Mouse (Mus musculus): ENCODE measurements around the gene Ifrd2.

The Ifrd2 gene

GRCm38 (mm10) chr9:107598385-107598784 is 10.9 kb downstream of the Ifrd2 start:
- DNase-seq (ENCODE audit: low read depth, low spot score), result no peak

- DNase-seq (ENCODE audit: low read depth, low spot score), result no peak
Measured at GRCm38 (mm10) chr9:107599433-107599832, 12.0 kb downstream of the Ifrd2 start.

DNA sequence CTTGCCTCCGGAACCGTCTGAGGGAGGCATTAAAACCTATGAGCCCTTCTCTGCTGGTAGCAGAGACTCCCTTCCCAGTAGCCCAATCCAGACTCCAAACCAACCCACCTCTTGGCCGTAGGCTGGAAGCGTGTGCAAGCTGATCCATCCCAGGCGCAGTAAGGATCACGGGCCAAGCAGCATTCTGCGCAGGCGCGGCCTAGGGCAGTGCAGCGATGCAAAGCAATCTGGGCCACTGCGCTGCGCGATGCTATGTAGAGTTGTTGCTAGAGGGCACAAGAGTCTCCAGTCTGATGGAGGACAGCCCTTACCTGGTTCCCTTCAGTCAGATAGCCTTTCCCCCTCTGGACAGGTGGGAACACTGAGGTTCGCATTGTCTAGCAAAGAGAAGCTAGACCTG is 12.4 kb downstream of the Ifrd2 start:
- DNase-seq (ENCODE audit: low read depth, low spot score), result peak; percentile 80

DNA sequence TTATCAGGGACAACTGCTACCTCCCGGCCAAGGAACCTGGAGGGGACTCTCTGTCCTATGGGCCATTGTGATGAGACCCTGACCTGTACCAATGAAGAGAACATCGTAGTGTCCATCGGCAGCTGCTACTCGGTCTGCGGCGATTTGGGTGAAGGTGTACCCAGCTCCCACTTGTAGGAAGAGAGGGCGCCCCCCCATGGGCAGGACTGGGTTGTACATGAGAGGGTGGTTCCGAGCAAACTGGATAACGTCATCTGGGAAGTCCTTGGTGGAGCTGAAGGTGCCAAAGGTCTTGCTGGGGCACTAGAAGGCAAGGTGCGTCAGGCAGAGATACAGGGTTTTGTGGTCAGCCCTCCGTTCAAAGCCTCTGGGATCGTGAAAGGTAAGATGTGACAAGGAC is 13.3 kb downstream of the Ifrd2 start:
- DNase-seq (ENCODE audit: low read depth, low spot score), result peak; percentile 68

DNA sequence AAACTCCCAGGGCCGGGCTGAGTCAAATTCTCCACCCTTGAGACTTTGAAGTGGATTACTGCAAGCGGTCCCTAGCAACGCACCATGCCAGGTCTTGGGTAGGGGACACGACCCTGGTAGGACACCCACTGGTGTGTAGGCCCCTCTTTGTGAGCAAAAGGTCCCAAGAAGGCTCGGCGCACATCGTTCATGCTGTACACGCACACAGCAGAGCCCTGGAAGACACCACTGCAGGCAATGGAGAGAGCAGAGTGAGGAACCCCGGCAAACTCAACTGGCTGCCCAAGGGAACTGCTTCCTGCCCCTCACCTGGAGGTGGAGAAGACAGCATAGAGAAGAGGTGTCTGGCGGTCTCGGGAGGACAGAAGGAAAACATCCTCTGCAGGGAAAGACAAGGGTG is 13.8 kb downstream of the Ifrd2 start:
- DNase-seq (ENCODE audit: low read depth, low spot score), result no peak

GRCm38 (mm10) chr9:107602068-107602648 is 14.7 kb downstream of the Ifrd2 start:
- peak; percentile 84 for DNase-seq (ENCODE audit: low read depth, low spot score)

- no peak for DNase-seq (ENCODE audit: low read depth, low spot score)
Measured at GRCm38 (mm10) chr9:107603251-107603650, 15.8 kb downstream of the Ifrd2 start.

GRCm38 (mm10) chr9:107605041-107605661 is 17.7 kb downstream of the Ifrd2 start:
- no peak for DNase-seq (ENCODE audit: low read depth, low spot score)

- DNase-seq (ENCODE audit: low read depth, low spot score), result no peak
Measured at GRCm38 (mm10) chr9:107606591-107606990, 19.1 kb downstream of the Ifrd2 start.

GRCm38 (mm10) chr9:107607036-107607435 is 19.6 kb downstream of the Ifrd2 start:
- no peak for DNase-seq (ENCODE audit: low read depth, low spot score)

DNA sequence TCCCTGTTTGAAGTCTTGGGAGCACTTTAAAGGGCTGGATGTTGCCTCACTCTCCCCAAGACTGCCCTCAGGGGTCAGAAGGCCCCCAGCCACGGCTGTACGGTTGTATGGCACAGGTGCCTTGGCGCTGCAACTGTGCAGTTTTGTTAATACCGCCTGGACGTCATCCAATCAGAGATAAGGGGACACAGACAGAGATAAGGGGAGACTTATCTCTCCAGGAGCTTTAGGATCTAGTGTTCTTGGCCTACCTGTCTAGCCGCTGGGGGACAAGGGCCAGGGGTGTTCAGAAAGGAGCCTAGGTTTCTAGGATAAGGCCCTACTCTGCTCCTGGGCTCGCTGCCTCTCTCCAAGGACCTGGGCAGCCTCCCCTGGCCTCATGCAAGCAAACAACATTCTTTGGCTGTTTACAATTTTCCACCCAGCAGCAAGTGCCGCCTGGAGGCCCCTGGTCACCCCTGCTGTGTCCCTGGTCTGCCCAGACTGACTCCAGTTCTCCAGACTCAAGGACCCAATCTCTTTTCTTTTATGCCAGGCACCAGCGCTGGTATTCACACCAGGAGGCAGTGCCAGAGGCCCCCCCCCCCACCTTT is 20.3 kb downstream of the Ifrd2 start:
- no peak for DNase-seq (ENCODE audit: low read depth, low spot score)

DNA sequence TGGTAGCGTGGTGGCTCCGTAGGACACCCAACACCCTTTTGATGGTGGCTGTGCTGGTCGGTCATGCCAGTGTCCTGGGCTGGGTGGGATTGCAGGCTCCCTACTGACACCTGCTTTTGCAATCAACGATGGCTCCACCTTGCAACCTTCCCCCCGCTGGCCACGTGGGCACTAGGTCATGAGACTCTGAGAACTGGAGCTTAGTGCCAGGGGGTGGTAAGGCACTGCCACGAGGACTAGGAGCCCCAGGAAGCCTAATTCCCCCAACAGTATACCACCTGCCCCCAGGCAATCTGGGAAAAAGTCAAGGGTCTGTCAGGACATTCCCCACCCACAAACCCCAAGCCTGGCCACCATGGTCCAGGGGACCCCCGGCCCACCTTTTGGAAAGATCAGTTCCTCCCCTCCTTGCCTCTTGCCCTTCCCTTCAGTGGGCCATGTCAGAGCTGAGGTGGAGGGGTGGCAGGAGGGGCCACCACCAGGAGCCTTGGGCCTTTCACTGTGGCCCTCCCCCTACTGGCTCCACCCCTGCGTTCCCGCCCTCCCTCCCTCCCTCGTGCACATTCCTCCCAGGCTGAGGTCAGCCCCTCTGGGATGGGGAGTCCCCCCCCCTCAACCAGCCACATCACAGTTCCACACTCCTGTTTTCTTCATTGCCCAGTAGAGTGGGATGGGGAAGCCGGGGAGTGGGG is 21.4 kb downstream of the Ifrd2 start, which contains the start of gene Sema3b:
Gene Sema3b (minus strand): TSS at position 489 of the 692 bp plus-strand sequence.
- no peak for DNase-seq (ENCODE audit: low read depth, low spot score)

DNA sequence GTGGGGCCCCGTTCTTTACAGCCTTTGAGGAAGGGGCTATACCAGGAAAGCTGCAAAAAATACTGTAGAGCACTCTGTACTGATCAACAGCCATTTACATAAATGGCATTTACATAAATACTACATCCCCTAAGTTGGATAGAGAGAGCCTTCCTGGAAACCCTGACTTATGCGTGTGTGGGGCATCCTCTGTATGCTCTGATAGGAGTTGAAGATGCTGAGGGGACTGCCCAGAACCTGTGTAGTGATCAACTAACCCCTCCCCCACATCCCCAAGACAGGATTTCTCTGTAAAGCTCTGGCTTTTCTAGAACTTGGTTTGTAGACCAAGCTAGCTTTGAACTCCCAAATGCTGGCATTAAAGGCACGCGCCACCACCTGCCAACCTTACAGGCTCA is 22.0 kb downstream of the Ifrd2 start:
- no peak for DNase-seq (ENCODE audit: low read depth, low spot score)

DNA sequence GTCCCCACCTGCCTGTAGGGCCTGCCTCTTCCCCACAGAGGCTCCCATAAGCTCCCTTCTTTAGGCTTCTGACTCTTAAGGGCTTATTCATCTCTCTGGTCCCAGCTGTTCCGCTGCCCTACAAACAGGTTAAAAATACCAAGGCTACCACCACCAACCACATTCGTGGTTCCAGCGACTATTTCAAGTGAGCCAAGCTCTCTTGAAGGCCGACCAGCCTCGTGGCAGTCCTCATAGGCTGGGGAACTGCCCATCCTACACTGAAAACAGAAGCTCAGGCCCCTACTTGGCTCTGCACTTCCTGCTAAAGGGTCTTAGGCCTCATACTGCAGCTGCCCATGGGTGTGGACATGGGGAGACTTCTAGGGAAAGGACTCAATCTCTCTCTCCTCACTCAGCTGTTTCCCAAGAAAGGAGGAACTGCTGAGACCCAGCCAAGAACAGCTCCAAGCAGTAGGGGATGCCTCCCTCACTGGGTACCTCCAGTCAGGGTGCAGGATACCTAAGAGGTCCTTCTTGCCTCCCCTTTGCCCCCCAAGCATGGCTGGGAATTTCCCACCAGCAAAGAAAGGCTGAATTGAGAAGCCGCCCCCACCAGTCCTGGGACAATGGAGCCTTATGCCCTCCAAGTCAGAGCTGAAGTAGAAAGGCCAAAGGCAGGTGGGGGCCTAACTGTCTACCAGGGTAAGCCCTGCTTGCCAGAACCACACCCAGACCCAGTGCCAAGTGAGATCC is 24.2 kb downstream of the Ifrd2 start:
- DNase-seq (ENCODE audit: low read depth, low spot score), result no peak

GRCm38 (mm10) chr9:107612191-107612944 is 24.9 kb downstream of the Ifrd2 start:
- peak; percentile 93 for DNase-seq (ENCODE audit: low read depth, low spot score)

- DNase-seq (ENCODE audit: low read depth, low spot score), result peak; percentile 51
Measured at GRCm38 (mm10) chr9:107612945-107613569, 25.6 kb downstream of the Ifrd2 start.

- DNase-seq (ENCODE audit: low read depth, low spot score), result no peak
Measured at GRCm38 (mm10) chr9:107615035-107615434, 27.6 kb downstream of the Ifrd2 start.

DNA sequence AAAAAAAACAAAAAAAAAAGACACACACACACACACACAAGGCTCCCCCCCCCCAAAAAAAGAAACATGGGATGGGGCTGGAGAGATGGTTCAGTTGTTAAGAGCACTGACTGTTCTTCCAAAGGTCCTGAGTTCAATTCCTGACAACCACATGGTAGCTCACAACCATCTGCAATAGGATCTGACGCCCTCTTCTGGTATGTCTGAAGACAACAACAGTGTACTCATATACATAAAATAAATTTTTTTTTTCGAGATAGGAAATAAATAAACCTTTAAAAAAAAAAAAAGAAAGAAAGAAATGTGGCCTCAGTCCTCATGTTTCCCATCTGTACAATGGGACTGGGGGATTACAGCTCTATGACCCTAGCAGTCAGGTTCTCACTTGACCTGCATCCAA is 30.0 kb downstream of the Ifrd2 start:
- no peak for DNase-seq (ENCODE audit: low read depth, low spot score)

- no peak for DNase-seq (ENCODE audit: low read depth, low spot score)
Measured at GRCm38 (mm10) chr9:107618098-107618497, 30.7 kb downstream of the Ifrd2 start.

DNA sequence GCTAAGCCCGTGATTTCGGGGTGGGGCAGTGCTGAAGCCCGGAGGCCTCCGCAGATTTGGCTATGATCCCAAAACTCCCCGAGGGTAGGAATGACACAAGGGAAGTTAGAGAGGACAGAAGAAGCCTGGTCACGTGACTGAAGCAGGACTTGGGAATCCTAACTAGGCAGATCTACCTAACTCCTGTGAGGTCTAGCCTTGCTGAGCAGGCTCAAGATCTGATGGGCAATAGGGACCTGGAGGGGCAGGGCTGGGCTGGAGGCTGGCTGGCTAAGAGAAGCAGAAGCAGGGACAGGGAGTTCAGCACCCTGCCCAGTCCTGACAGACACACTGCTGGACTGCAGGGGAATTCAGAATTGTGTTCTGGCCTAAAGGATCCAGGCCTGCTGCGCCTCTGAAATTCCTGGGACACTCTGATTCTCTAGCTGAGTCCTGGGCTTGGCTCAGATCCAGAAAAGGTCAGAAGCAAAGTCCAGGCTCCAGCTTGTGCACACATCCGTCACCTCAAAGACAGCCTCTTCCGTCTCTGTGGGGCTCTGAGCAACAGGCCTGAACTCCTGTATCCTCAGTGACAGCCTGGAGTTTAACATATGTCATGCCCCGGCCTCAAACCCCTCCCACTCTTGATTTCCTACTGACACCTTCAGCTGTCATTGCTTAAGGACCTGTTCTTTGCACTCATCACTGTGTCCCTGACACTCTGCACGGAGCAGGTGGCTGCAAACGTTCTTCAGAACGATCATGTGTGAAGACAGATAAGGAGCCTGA is 31.5 kb downstream of the Ifrd2 start:
- DNase-seq (ENCODE audit: low read depth, low spot score), result no peak

Data from R1 (cell line).